Mouse (Mus musculus): ENCODE measurements around the gene Hspb11.

Hspb11 gene

GRCm38 (mm10) chr4:107252522-107252921 lies 871 bp upstream of the Hspb11 start:
- DNase-seq, result peak; percentile 16

- DNase-seq, result peak; percentile 27
Measured at GRCm38 (mm10) chr4:107254414-107254813, 1.0 kb downstream of the Hspb11 start.

GRCm38 (mm10) chr4:107260001-107260400 lies 6.6 kb downstream of the Hspb11 start:
- no peak for DNase-seq

GRCm38 (mm10) chr4:107273683-107274082 lies 20.3 kb downstream of the Hspb11 start:
- DNase-seq, result no peak

- no peak for DNase-seq
Measured at GRCm38 (mm10) chr4:107274511-107274910, 21.1 kb downstream of the Hspb11 start.

- peak; percentile 23 for DNase-seq
Measured at GRCm38 (mm10) chr4:107278188-107278707, 24.9 kb downstream of the Hspb11 start.

GRCm38 (mm10) chr4:107280843-107281475 lies 27.6 kb downstream of the Hspb11 start:
- no peak for DNase-seq

GRCm38 (mm10) chr4:107285446-107286200 lies 32.2 kb downstream of the Hspb11 start:
- DNase-seq, result no peak

- no peak for DNase-seq
Measured at GRCm38 (mm10) chr4:107286386-107286785, 33.0 kb downstream of the Hspb11 start.

GRCm38 (mm10) chr4:107287517-107287916 lies 34.1 kb downstream of the Hspb11 start:
- no peak for DNase-seq

- no peak for DNase-seq
Measured at GRCm38 (mm10) chr4:107291611-107292272, 38.3 kb downstream of the Hspb11 start.

GRCm38 (mm10) chr4:107292273-107292662 lies 38.9 kb downstream of the Hspb11 start:
- DNase-seq, result no peak

GRCm38 (mm10) chr4:107298071-107298606 lies 44.7 kb downstream of the Hspb11 start:
- no peak for DNase-seq

- no peak for DNase-seq
Measured at GRCm38 (mm10) chr4:107299779-107300340, 46.5 kb downstream of the Hspb11 start.

GRCm38 (mm10) chr4:107300371-107300770 lies 47.0 kb downstream of the Hspb11 start:
- DNase-seq, result no peak

GRCm38 (mm10) chr4:107300902-107301555 lies 47.6 kb downstream of the Hspb11 start:
- no peak for DNase-seq

- no peak for DNase-seq
Measured at GRCm38 (mm10) chr4:107302221-107302620, 48.8 kb downstream of the Hspb11 start.

- DNase-seq, result no peak
Measured at GRCm38 (mm10) chr4:107302832-107303231, 49.4 kb downstream of the Hspb11 start.

GRCm38 (mm10) chr4:107303531-107303930 lies 50.1 kb downstream of the Hspb11 start:
- DNase-seq, result no peak

GRCm38 (mm10) chr4:107306966-107307365 lies 53.6 kb downstream of the Hspb11 start, which contains the start of gene Dio1:
Gene Dio1 (minus strand): TSS chr4:107307169.
- no peak for DNase-seq

- DNase-seq, result peak; percentile 95
Measured at GRCm38 (mm10) chr4:107313690-107314478, 60.5 kb downstream of the Hspb11 start, which contains the start of gene Yipf1. Gene Yipf1 (plus strand): TSS chr4:107314363.

- no peak for DNase-seq
Measured at GRCm38 (mm10) chr4:107314479-107314805, 61.0 kb downstream of the Hspb11 start.
